Mouse (Mus musculus) lung, postnatal 0 days (tissue): ENCODE results near the gene Igf2bp3.

Experiments
- CTCF ChIP-seq: IDR thresholded peaks from 2 replicates; pipeline ENCODE4 v1.5.1; 2016; ENCODE audit warnings: antibody characterized with exemption, mild to moderate bottlenecking
- EP300 ChIP-seq: IDR thresholded peaks from 2 replicates; pipeline ENCODE4 v1.6.1; 2016; ENCODE audit warnings: antibody characterized with exemption, mild to moderate bottlenecking, control low read depth

DNA sequence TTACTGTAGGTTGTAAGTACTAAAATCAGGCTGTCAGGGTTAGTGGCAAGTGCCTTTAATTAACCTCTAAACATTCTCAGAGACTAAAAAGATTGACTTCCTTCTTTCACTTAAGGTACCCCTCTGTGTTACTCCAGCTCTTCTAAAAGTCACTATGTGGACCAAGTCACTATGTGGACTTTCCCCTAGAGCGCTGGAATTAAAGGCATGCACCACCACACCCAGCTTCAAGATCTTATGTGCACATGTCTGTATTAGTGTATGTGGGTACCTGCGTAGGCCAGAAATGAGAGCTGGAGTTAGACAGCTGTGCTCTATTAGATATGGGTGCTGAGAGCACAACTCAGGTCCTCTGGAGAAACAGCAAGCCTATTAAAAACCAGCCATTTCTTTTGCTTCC, 43.1 kb upstream of the Igf2bp3 start:
- peak; percentile 53 for TF ChIP-seq EP300
- TF ChIP-seq CTCF, result no peak
